Mouse (Mus musculus): ENCODE results near the gene Cwc27. TPM values are rescaled to one million over a fixed set of nuclear protein-coding genes. Genes with fewer than 3 reads are reported as not detected.

Cwc27 gene
- polyA plus RNA-seq, 1 experiment from 2014 or later: 15.0 TPM

- Histone ChIP-seq H3K9ac (replicated peaks; ENCODE audit: low read depth) (no peak overlapping the region), H3K27me3 (replicated peaks; ENCODE audit: insufficient read depth, low read length) (no peaks in the 10 kb centered on the region), H3K4me3 (ENCODE audit: low read depth, low read length) (no peak overlapping the region), H3K4me1 (ENCODE audit: insufficient read depth, low read depth, low read length) (no peaks in the 10 kb centered on the region), H3K36me3 (ENCODE audit: insufficient read depth, low read length) (peaks cover 10% of the 10 kb centered on the region), H3K27ac (ENCODE audit: low read length) (no peak overlapping the region), H3K9me3 (ENCODE audit: low read length) (no peaks in the 10 kb centered on the region), H3K4me2 (replicated peaks; ENCODE audit: low read depth, low read length) (no peak overlapping the region)
- DNase-seq (ENCODE audit: low spot score) (no peak), ATAC-seq (no peak)
- WGBS: 55% methylated on average over 4 of the region's 4 CpGs
- TF ChIP-seq CTCF (IDR thresholded peaks at IDR 0.05) (no peak), EP300 (IDR thresholded peaks at IDR 0.05) (no peak)
Measured at GRCm38 (mm10) chr13:104841937-104842336, 25.0 kb upstream of the Cwc27 start.

DNA sequence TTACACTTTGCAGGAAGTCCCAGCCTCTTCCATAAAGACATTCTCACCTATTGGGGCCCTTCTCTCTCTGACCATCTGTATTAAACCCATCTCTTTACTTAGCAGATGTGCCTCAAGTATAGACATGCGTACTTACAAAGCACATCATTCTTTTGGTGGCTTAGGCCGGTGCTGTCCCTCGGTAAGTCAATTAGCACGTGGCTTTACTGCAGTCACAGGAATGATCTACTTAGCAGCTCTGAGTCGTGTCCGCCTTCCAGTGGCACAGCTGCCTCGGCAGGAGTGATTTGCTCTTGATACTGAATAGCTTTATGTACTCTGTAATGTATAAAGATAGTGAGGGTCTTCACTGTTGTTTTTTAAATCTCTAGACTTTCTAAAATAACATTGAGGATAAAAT is 20.7 kb upstream of the Cwc27 start:
- ATAC-seq: no peak
- DNase-seq (ENCODE audit: low spot score): no peak
- WGBS: 69% methylated on average over 7 of the region's 7 CpGs

GRCm38 (mm10) chr13:104832811-104833210 is 15.9 kb upstream of the Cwc27 start:
- DNase-seq (ENCODE audit: low spot score) (no peak), ATAC-seq (no peak)
- Histone ChIP-seq H3K36me3 (ENCODE audit: insufficient read depth, low read length) (peaks cover 20% of the 10 kb centered on the region), H3K4me3 (ENCODE audit: low read depth, low read length) (no peak overlapping the region), H3K9ac (replicated peaks; ENCODE audit: low read depth) (no peak overlapping the region), H3K4me2 (replicated peaks; ENCODE audit: low read depth, low read length) (no peak overlapping the region), H3K27ac (ENCODE audit: low read length) (no peak overlapping the region), H3K4me1 (ENCODE audit: insufficient read depth, low read depth, low read length) (no peaks in the 10 kb centered on the region), H3K9me3 (ENCODE audit: low read length) (no peaks in the 10 kb centered on the region), H3K27me3 (replicated peaks; ENCODE audit: insufficient read depth, low read length) (no peaks in the 10 kb centered on the region)
- WGBS: 92% methylated on average over 13 of the region's 13 CpGs
- TF ChIP-seq EP300 (IDR thresholded peaks at IDR 0.05) (no peak), CTCF (IDR thresholded peaks at IDR 0.05) (no peak)

More for the DNA sequence above, 20.7 kb upstream of the Cwc27 start:
- Histone ChIP-seq H3K9me3 (ENCODE audit: low read length) (no peaks in the 10 kb centered on the region), H3K36me3 (ENCODE audit: insufficient read depth, low read length) (peaks cover 16% of the 10 kb centered on the region), H3K4me2 (replicated peaks; ENCODE audit: low read depth, low read length) (no peak overlapping the region), H3K4me1 (ENCODE audit: insufficient read depth, low read depth, low read length) (no peaks in the 10 kb centered on the region), H3K9ac (replicated peaks; ENCODE audit: low read depth) (no peak overlapping the region), H3K4me3 (ENCODE audit: low read depth, low read length) (no peak overlapping the region), H3K27ac (ENCODE audit: low read length) (no peak overlapping the region), H3K27me3 (replicated peaks; ENCODE audit: insufficient read depth, low read length) (no peaks in the 10 kb centered on the region)
- no peak for TF ChIP-seq CTCF (IDR thresholded peaks at IDR 0.05)
- TF ChIP-seq EP300 (IDR thresholded peaks at IDR 0.05): no peak

- no peak for TF ChIP-seq EP300 (IDR thresholded peaks at IDR 0.05)
- no peak for TF ChIP-seq CTCF (IDR thresholded peaks at IDR 0.05)
- Histone ChIP-seq H3K27me3 (replicated peaks; ENCODE audit: insufficient read depth, low read length) (no peaks in the 10 kb centered on the region), H3K9ac (replicated peaks; ENCODE audit: low read depth) (no peak overlapping the region), H3K4me1 (ENCODE audit: insufficient read depth, low read depth, low read length) (no peaks in the 10 kb centered on the region), H3K4me3 (ENCODE audit: low read depth, low read length) (no peak overlapping the region), H3K27ac (ENCODE audit: low read length) (no peak overlapping the region), H3K9me3 (ENCODE audit: low read length) (no peaks in the 10 kb centered on the region), H3K4me2 (replicated peaks; ENCODE audit: low read depth, low read length) (no peak overlapping the region), H3K36me3 (ENCODE audit: insufficient read depth, low read length) (peaks cover 8% of the 10 kb centered on the region; the same call in 1 of the 2 replicates)
- WGBS: 82% methylated on average over 2 of the region's 2 CpGs
- DNase-seq (ENCODE audit: low spot score) (no peak), ATAC-seq (no peak)
Measured at GRCm38 (mm10) chr13:104825470-104825869, 8.5 kb upstream of the Cwc27 start.

DNA sequence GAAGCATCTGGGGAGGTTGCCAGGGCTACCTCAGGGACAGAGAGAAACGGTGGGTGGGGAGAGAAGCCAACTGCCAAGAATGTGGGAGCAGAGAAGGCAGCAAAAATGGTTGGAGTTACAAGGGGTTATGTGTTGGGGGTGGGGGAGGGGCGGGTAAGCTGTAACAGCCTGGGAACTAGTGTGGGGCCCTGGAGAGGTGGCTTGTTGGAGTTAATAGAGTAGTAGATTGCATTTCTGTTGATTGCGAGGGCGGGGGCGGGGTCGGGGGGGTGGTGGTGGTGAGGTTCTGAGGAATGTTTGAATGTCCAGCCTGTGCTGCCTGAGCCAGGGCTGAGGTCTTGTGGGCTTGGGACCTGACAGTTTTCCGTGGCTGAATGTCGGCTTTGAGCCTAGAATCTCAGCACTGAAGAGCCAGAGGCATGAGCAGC is 5.5 kb upstream of the Cwc27 start:
- Histone ChIP-seq H3K4me1 (ENCODE audit: insufficient read depth, low read depth, low read length) (no peaks in the 10 kb centered on the region; the same call in 1 of the 2 replicates), H3K36me3 (ENCODE audit: insufficient read depth, low read length) (no peaks in the 10 kb centered on the region), H3K4me2 (replicated peaks; ENCODE audit: low read depth, low read length) (no peak overlapping the region), H3K27ac (ENCODE audit: low read length) (0 out of 2 replicates have a peak overlapping the region, but pooled peaks have one; percentile 5), H3K9me3 (ENCODE audit: low read length) (no peaks in the 10 kb centered on the region), H3K27me3 (replicated peaks; ENCODE audit: insufficient read depth, low read length) (no peaks in the 10 kb centered on the region), H3K9ac (replicated peaks; ENCODE audit: low read depth) (no peak overlapping the region), H3K4me3 (ENCODE audit: low read depth, low read length) (no peak overlapping the region)
- 42% methylated on average over 7 of the region's 8 CpGs for WGBS
- no peak for TF ChIP-seq CTCF (IDR thresholded peaks at IDR 0.05)
- no peak for TF ChIP-seq EP300 (IDR thresholded peaks at IDR 0.05)
- ATAC-seq: no peak
- no peak for DNase-seq (ENCODE audit: low spot score)

- TF ChIP-seq CTCF (IDR thresholded peaks at IDR 0.05): no peak
- no peak for TF ChIP-seq EP300 (IDR thresholded peaks at IDR 0.05)
- no peak overlapping the region for H3K9ac ChIP-seq (replicated peaks; ENCODE audit: low read depth)
- H3K4me1 ChIP-seq (ENCODE audit: insufficient read depth, low read depth, low read length): no peaks in the 10 kb centered on the region; the same call in 1 of the 2 replicates
- DNase-seq (ENCODE audit: low spot score) (no peak), ATAC-seq (no peak)
- no peaks in the 10 kb centered on the region for H3K27me3 ChIP-seq (replicated peaks; ENCODE audit: insufficient read depth, low read length)
- H3K9me3 ChIP-seq (ENCODE audit: low read length): no peaks in the 10 kb centered on the region
- H3K4me3 ChIP-seq (ENCODE audit: low read depth, low read length): no peak overlapping the region
- H3K36me3 ChIP-seq (ENCODE audit: insufficient read depth, low read length): no peaks in the 10 kb centered on the region
- no peak overlapping the region for H3K27ac ChIP-seq (ENCODE audit: low read length)
- H3K4me2 ChIP-seq (replicated peaks; ENCODE audit: low read depth, low read length): no peak overlapping the region
- WGBS: 98% methylated on average over 1 of the region's 1 CpGs
Measured at GRCm38 (mm10) chr13:104821908-104822307, 5.0 kb upstream of the Cwc27 start.

DNA sequence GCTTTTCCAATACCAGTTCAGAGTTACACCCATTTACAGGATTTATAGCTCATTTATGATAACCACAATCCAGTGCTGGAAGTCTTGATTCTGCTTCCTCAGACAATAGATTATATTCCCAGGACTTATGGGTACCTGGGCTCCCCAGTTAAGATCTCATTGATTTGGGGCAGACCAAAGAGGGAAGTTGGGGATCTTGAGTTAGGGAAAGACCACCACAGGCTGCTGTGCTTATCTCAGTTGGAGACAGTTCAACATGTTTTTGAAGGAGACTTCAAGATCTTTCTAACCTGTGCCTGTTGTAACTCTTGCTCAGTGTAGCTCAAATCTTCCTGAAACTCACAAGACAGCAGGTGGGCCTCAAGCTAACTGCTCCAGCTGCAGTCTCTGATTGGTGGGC is 4.2 kb upstream of the Cwc27 start:
- Histone ChIP-seq H3K4me1 (ENCODE audit: insufficient read depth, low read depth, low read length) (no peaks in the 10 kb centered on the region; the same call in 1 of the 2 replicates), H3K36me3 (ENCODE audit: insufficient read depth, low read length) (no peaks in the 10 kb centered on the region), H3K4me3 (ENCODE audit: low read depth, low read length) (no peak overlapping the region), H3K9ac (replicated peaks; ENCODE audit: low read depth) (no peak overlapping the region), H3K9me3 (ENCODE audit: low read length) (no peaks in the 10 kb centered on the region), H3K27ac (ENCODE audit: low read length) (no peak overlapping the region), H3K27me3 (replicated peaks; ENCODE audit: insufficient read depth, low read length) (no peaks in the 10 kb centered on the region), H3K4me2 (replicated peaks; ENCODE audit: low read depth, low read length) (no peak overlapping the region)
- no peak for ATAC-seq
- no peak for DNase-seq (ENCODE audit: low spot score)
- TF ChIP-seq EP300 (IDR thresholded peaks at IDR 0.05) (no peak), CTCF (IDR thresholded peaks at IDR 0.05) (no peak)

All from lung, postnatal 0 days (tissue).